Mouse (Mus musculus): Measurements from ENCODE around the gene Edn2.

- no peak for TF ChIP-seq CTCF (IDR thresholded peaks at IDR 0.05; ENCODE audit: insufficient read depth, low read depth, low read length)
- no peak for TF ChIP-seq POLR2A (IDR thresholded peaks at IDR 0.05; ENCODE audit: insufficient read depth, low read depth, low read length)
Observed at GRCm38 (mm10) chr4:120164316-120164715, 3.3 kb downstream of the Edn2 start.
